Mouse (Mus musculus): Measurements from ENCODE around the gene Krt4. TPM values are rescaled to one million over a fixed set of nuclear protein-coding genes. Genes with fewer than 3 reads are reported as not detected.

The Krt4 gene
- not detected for total RNA-seq (2021)
- long read RNA-seq, experiment 1, result 0 reads
- long read RNA-seq, experiment 2, result 0 reads

DNA sequence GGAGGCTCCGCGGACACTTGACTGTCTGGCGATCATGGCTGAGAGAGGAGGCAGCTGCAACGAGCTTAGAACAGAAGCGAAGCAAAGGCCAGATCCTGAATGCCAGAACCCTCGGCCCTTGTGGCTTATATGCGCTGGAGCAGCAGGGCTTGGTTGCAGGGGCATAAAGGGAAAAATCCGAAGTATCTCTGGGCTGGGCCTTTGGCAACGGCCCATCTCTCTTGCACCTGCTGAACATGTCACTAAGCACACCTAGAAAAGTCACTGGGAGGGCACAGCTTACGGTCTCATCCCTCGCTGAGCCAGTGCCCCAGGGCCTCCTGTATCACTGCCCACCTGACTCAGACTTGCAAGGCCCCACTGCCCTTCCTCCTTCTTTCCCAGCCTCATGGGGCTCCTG is at the start of gene Krt4:
Gene Krt4 (minus strand): TSS at position 101 of the 400 bp plus-strand sequence.
- DNase-seq (ENCODE audit: low spot score in 2 of 2), result no peak

DNA sequence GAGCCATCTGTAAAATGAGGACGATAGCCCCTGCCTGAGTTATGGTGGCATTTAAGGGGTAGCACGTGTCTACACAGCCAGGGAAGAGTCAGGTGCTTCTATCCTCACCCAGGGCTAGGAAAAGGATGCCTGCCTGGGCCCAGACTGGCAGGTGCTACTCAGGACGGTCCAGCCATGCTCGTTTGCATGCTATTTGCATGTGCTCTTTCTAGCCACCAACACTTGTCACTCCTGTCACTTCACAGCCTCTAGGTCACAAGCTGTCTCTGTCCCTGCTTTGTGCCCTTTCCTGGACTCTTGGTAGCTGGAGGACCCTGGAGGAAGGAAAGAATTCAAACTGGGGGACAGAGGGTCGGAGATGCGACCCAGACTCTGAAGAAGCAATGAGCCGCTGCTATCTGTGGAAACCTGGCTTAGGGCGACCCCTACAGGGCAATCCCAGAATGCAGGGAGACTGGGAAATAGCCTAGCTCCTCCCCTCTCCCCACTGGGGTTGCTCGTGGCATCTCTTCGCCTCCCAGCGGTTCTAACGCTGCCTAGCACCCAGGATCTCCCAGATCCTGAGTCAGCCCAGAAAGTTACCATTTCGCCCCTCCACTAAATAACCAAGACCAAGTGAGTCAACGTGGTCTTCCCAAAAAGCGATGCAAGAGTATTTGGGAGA is 49.0 kb upstream of the Krt4 start:
- peak; percentile 94 for DNase-seq (ENCODE audit: low spot score in 2 of 2)

DNA sequence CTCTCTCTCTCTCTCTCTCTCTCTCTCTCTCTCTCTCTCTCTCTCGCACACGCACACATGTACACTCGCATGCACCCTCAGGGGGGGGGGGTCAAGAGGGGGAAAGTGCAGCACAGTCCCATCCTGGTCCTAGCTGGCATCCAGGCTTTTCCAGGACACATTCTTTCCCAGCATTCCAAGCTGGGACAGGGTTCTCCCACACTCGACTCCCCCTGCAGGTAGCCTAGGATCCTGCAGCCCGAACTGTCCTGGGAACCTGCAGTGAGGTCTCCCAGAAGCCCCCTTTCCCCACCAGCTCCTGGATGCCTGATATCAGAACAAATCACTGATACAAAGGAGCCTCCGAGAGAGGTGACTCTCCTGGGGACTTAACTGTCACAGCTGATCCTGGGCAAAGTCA is 46.0 kb upstream of the Krt4 start:
- DNase-seq (ENCODE audit: low spot score in 2 of 2), result no peak

DNA sequence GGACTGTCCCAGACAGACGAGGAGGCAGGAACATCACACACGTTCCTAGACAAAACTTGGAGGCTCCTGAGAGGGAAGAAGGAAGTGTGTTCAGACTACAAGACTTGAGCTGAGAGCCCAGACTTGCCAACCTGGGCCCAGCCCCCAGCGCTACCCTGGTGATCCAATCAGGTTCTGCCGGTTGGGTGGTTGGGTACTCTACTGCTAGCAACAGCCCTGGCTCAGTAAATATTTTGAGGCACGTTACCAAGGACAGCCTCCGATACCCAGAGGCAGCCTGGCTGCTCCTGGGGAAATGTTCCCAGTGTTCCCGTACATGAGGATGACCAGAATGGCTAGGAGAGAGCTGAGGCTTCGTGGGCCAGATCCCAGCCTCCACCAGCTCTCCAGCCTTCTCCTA is 42.3 kb upstream of the Krt4 start:
- DNase-seq (ENCODE audit: low spot score in 2 of 2), result no peak

DNA sequence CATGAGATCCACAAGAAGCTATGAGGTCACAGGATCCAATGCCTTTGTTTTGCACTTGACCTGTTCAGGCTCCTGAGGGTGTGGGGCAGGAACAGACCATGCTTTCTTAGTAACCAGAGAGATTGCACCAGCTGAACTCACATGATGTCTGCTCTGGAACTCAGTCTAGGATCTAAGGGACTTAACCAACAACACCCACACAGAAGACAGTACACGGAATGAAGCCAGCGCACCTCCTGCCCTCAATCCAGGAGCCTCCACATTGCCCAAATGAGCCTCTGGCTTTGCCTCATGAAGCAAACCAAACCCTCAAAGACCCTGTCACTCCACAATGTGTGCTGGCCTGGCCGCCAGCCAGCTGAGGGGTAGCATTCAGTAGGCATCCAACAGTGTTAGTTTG is 34.4 kb upstream of the Krt4 start:
- DNase-seq (ENCODE audit: low spot score in 2 of 2), result no peak

DNA sequence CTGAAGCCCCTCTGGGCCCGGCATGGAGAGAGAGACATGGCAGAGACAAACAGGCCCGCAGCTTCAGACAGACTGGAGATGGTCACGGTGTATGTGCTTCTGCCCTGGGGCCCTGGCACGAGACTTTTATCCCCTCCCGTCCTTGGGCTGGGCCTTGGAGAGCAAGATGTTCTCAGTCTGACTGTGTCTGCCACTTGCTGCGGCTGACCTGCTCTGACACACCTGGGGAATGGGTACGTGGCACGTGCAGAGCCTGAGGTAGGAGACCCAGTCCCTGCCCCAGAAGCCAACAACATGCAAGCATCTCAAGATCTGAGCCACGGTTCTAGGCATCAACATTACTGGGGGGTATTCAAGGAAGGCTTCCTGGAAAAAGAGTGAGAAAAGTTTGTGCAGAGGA is 29.7 kb upstream of the Krt4 start, which contains the start of gene Krt78:
Gene Krt78 (minus strand): TSS at position 101 of the 400 bp plus-strand sequence.
- DNase-seq (ENCODE audit: low spot score in 2 of 2), result no peak

DNA sequence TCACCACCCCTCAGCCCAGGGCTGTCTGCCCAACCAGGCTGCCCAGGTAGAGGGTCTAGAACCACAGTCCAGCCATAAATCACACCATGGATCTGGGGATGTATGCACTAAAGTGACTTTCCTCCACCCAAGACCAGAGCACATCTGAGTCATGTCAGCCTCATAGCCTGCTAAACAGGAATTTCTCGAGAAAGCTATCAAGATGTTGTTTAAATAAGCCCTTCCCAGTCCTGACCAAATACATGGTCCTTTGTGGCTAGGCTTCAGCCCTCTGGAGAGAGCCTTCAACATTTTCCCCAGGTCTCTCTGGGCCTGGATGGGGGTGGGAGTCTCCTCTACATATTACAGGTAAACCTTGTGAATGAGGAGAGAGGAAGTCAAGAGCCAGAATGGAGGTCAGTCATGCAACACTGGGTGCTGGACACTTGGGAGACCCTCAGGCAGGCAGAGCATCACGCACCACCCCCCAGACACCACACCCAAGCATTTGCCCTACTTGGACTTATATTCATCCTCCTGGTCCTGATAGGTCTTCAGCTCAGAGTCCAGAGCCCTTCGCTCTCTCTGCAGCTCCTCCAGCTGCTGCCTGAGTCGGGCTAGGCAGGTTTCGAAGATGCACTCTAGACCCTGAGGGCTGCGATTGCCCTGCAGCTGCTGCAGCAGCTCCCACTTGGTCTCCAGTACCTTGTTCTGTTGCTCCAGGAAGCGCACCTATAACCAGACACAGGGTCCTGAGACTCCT is 28.4 kb upstream of the Krt4 start:
- DNase-seq (ENCODE audit: low spot score in 2 of 2), result no peak

DNA sequence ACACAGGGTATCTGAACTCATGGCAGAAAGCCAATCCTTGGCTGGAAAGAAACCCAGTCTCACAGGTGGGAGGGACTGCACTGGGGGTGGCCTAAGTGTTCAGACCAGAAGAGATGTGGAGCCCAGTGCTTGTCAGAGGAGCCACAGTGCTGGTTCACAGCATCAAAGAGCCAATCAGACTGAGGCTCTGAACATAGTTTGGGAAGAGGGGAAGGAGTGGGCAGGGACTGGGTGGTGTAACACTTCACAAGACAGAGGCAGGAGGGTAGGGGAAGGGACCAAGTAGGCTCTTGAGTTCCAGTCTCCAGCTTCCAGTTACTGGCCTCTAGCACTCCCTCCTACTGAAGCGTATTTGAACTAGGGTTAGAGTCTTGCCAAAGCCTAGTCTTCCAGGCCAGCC is 20.9 kb upstream of the Krt4 start:
- DNase-seq (ENCODE audit: low spot score in 2 of 2), result no peak

DNA sequence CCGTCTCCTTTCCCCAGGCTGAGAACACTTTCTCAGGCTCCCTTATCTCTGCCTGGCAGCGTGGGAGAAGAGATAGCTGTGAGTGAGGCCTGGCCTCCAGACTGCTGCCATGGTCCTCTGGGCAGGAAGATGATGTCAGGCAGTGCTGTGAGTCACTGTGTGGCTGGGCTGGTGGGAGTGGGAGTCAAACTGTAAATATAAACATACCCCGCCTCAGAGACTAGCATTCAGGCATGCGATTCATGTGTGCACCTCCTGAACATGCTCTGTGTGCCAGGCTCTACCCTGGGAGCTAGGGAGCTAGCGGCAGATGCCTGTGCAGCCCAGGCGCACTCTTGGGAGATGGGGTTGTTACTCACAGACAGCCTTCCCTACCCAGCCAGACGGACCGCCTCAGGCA is 17.4 kb upstream of the Krt4 start:
- no peak for DNase-seq (ENCODE audit: low spot score in 2 of 2)

DNA sequence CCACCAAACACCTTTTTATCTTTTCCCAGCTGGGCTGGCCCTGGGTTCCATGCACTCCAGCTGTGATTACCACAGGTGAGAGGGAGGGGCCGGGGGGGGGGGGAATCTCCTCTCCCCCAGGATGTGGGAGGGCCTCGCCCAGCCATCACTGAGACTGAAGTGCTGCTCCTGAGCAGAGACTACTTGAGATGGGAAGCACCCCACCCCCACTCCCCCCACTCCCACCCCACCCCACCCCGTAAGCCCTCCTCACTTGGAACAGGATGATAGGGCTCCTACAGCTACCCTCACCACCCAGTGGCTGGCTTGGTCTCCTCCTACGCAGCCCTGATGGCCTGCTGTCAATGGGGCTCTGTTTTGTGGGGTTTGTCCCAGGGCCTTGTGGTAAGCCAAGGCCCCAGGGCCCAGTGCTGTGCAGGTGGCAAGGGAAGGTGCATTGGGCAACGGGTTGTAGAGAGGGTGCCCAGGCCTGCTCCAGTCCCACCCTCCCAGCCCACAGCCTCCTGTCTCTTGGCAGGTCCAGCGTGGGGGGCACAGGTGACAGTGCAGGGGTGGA is 15.8 kb upstream of the Krt4 start, which contains the start of gene Krt79:
Gene Krt79 (minus strand): TSS at position 51 of the 556 bp plus-strand sequence.
- DNase-seq (ENCODE audit: low spot score in 2 of 2), result no peak

DNA sequence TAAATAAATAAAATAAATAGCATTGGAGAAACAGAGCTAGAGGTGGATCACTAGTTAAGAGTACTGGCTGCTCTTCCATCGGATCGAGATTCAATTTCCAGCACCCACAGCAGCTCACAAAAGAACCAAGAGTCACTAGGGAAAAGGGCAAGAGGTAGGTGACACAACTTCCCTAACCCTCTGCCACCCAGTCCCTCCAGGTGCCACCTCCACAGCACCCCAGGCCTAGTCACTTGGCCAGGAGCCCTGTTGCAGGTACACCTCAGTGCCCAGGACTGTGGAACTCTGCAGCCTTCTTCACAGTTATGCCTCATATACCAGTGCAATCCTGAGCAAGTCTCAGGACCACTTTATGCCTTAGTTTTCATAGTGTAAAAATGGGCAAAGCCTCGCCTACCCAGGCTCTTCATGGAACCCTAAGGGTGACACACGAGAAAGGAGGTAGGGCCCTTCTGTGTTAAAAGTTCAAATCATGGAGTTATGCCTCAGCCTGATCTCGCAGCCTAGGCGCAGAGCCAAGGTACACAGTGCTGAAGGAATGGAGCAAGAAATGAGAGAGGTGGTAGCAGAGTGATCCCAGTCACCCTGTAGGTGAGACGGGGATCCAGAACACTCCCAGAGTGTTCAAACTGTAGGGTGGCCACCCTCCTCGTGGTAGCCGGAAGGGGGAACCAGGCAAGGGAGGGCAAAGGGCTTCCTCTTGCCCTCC is 14.2 kb upstream of the Krt4 start:
- no peak for DNase-seq (ENCODE audit: low spot score in 2 of 2)

DNA sequence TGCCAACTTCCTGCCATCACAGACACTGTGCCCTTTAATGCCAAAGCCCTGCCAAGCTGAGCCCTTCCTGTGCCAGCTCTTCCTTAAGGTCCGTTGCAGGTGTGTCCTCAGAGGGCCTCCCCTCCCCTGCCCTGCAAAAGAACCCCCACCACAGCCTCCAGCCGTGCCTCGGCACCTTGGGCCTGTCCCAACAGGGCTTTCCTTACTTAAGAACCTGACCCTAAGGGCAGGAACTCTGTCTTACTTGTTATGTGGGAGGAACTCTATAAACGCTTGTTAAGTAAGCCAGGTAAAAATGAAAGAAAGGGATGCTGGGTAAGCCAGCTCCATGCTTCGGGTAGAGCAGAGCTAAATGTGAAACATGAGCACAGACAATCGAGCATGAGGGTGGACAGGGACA is 8.5 kb upstream of the Krt4 start:
- no peak for DNase-seq (ENCODE audit: low spot score in 2 of 2)

DNA sequence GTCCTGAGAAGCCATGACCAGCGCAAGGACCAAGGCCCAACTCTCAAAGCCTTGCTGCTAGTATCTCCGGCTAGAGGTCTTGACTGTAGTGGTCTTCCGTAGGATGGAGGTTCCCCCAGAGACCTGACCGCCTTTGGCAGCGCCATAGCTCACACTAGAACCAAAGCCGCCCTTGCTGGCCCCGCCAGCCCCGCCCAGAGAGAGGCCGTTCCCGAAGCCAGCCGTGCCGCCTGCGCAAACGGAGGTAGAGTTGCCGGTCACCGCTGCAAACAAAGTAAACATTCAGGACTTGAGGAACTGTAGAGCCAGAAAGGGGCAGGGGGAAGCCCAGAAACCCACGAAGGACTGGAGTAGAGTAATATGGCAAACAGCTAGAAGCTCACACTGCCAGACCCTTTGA is 5.1 kb upstream of the Krt4 start:
- DNase-seq (ENCODE audit: low spot score in 2 of 2), result no peak

DNA sequence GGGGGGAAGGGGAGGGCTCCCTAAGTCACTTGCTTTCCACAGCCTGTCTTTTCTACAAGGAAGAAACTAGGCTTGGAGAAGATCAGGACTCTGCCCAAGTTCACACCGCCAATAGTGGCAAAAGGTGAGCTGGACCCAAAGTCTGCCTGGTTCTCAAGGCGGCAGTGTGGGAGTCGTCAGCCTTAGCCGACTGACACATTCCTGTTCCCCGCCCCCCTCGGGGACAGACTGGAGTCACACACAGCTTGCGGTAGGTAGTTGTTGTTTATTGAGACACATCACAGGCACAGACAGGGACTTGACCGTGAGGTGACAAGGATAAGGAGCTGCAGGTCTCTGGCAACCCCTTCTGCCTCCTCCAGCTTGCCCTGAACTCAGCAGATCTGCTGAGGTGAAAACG is 4.6 kb upstream of the Krt4 start:
- DNase-seq (ENCODE audit: low spot score in 2 of 2), result no peak

DNA sequence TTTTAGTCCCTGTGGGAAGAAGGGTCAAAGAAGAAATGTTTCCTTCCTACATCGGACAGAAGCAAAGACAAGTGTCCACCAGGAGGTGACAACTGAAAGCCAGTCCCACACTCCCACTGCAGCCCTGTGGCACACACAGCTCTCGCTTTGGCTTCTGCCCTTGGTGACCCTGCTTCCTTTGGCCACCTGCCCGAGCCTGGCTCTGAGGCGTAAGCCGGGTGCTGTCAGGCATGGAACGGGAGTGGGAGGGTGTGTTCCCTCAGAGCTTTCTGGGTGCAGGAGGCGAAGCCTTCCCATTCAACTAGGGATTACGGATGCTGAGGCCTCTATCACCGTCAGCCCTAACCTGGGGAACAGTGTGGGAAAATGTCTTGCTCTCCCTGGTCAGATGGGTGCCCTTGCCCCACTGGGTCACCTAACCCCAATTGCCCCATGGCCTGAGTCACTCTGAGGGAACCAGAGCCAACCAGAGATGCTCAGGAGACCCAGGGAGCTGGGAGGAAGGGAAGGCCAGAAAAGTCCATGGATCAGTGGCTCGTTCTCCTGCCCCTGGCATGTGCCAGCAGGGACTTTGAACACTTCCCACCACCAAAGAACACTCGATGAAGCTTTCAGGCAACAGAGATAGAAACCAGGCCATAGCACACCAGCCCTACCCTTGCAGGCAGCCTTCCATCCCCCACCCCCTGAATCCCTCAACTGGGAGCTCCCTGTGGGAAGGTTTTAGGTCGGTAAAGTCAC is 3.0 kb upstream of the Krt4 start:
- no peak for DNase-seq (ENCODE audit: low spot score in 2 of 2)

DNA sequence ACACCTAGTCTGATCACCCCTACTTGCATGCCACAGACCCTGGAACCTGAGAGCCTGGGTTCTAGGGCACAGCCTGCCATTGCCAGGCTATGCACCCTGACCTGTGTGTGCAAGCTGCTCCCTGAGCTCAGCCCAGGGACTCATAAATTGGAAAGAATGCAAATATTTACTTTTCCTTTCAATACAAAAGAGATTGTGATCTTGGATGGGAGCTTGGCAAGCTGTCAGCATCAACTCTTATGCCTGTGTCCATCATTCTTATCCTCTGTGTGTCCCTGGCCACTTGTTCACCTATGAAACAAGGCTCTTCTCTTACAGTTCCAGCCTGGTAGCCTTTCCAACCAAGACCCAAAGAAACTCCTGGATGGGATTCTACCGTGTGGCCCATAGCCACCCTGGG is 506 bp upstream of the Krt4 start:
- DNase-seq (ENCODE audit: low spot score in 2 of 2), result no peak

DNA sequence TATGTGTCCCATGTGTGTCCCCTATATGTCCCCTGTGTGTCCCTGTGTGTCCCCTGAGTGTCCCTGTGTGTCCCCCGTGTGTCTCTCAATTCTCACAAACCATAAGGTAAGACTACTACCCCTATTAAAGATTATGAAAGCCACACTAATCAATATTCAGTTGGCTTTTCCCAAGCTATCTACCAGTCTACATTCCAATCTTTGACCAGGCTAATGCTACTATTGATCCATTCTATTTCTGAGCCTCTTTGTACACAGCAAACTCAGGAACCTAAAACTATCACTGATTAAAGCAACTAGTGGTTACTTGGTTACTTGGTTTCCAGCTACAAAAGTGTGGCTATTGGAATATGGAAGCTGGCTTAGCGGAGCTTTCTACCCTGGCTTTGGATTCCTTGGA is 2.2 kb downstream of the Krt4 start:
- no peak for DNase-seq (ENCODE audit: low spot score in 2 of 2)

DNA sequence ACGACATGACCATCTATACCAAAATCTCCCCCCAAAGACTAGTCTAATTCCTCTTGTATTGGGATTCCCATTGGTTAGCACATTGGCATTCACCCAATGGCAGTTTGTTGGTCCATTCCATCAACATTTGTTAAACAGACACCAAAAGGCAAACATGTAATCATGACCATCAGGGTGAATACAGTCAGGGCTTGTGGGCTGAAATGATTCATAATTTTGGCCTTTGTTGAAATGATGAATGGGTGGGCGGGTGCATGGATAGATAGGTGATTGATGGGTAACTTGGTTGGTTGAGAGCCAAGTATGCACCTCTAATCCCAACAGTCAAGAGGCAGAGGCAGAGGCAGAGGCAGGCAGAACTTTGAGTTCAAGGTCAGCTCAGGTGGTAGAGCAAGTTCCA is 8.5 kb downstream of the Krt4 start:
- no peak for DNase-seq (ENCODE audit: low spot score in 2 of 2)

DNA sequence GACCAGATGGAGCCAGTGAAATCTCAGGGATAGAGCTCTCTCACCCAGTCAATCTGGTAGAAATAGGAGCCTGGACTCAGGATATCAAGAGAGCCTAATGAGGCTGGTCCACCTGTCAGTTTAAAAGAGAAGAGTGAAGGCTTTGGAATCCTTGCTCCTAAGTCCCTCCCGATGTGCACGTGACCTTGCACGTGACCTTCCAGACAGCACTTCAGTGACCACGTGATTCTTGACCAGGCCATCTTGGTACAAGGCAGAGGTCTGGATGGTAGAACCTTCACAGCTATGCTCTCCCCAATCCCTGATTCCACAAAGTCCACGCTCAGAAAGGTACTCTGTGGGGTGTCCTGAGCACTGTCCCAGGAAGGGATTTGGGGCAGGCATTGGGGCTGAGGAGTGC is 19.7 kb downstream of the Krt4 start:
- DNase-seq (ENCODE audit: low spot score in 2 of 2), result no peak

DNA sequence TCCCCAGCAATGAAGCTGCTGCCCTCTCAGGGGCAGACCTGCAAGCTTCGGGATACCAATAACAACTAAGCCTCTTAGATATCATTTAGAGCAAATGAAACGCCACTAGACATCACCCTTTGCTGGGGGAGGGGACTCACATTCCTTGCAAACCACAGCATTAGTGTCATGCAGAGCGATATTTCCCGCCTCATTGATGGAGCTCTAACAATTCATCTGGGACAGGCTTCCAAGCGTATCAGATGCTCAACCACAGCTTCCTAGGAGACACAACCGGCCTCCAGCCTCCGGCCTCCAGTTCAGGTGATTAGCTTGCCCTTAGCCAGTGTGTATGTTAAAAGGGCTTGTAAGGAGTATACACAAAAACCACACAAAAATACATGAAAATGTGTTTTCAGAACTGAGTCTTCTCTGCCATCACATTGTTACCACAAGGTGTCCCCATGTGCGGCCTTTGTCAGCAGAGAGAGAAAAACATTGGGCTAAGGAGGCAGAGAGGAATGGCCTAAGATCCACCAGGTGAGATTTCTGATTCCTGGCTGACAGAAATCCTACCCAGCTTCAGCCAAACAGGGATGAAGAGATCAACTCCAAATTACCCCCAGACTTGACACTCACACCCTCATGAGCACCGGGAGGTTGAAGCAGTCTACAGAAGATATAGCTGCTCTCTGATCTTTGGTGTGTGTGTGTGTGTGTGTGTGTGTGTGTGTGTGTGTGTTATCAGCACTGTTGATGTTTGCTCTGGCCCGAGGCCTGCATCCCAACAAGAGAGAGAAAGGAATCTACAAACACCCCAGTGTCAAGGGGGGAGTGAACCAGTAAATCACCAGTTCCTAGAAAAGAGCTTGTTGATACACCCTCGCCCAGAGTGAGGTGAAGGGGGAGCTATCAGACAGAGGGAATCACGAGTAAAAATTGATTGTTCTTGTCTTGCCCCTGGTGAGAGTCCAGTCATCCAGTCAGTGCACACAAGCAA is 22.1 kb downstream of the Krt4 start:
- DNase-seq (ENCODE audit: low spot score in 2 of 2), result no peak

All from adrenal gland, postnatal 4 days (tissue).